Mouse (Mus musculus): ENCODE data around the gene Gstt4.
A peak's percentile ranks its signal among the peaks of the same experiment; 100 is the strongest.

The Gstt4 gene

DNA sequence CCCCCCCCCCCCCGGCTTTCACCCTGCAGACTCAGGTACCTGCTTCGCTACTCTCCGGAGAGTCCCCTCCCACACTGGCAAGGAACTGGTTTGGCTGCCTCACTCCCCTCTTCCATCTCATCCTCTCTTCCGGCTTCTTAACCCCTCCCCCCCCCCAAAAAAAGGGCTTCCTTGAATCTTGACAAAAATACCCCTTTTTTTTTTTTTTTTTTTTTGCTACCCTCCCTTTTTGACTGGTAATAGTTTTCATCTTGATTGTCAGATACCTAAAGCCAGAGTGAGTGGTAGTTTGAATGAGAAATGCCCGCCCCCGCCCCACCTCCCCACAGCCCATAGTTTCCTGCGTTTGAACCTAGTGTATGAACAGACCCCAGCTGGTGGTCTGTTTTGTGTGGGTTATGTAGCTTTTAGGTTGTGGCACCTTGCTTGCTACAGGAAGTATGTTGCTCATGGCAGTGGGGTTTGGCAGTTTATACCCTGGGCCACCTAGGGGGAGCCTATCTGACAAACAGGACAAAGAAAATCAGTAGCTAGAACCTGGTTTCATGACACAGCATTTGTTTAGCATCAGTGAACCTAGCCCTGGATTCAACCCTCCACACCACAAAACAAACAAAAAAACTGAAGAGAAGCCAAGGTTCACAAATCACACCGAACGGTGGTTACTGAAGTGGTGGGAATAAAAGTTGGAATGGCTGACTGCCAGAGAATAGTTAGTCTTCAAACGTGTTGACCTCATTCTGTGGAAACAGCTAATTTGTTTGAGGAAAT lies 13.6 kb upstream of the Gstt4 start:
- peak; percentile 83 for DNase-seq (ENCODE audit: low read depth)

DNA sequence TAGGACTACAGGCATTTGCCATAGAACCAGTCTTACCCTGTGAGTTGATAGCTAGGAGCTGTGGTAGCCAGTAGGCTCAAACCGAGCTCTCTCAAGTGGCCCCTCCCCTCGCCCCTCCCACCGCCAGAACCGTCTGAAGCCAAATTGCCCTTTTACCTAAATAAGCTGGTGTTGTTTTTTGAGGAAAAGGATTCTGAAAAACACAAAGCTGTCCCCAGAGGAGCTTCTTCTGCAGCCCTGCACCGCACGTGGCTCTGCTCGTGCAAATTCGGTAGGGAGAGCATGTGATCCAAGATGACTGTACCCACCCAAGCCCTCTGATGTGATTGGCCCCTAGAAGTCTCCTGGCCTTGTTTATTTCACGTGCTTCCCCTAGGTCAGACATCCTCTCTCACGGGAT lies 13.0 kb upstream of the Gstt4 start:
- DNase-seq (ENCODE audit: low read depth): peak; percentile 85

GRCm38 (mm10) chr10:75834721-75835120 lies 12.4 kb upstream of the Gstt4 start:
- no peak for DNase-seq (ENCODE audit: low read depth)

GRCm38 (mm10) chr10:75834250-75834649 lies 11.9 kb upstream of the Gstt4 start:
- peak; percentile 74 for DNase-seq (ENCODE audit: low read depth)

DNA sequence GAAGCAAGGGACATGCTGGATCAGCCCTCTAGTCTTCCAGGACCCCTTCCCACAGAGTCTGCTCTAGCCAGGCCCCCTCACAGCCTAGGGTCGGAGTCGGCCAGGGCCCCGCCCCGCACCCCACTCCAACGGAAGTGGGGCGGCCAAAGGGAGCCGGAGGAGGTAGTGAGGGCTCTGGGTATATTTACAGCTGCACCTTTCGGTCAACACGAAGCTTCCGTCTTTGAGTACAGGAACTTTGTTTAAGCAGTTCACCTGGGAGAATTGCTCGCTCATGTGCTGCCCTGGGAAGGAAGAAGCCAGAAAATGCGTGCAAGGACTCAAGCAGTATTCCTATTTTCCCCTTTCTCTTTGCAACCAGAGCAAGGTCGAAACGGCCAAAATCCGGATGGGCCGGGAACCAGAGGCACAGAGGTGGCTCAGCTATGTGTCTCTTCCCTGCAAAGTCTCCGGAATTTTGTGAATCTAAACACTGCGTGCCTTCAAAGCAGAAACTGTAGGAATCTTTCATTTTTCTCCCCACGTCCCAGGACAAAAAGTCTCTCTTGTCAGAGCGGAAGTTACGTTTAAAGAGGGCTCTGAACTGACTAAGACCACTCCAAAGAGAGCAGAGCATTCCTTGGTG lies 11.2 kb upstream of the Gstt4 start:
- no peak for DNase-seq (ENCODE audit: low read depth)

DNA sequence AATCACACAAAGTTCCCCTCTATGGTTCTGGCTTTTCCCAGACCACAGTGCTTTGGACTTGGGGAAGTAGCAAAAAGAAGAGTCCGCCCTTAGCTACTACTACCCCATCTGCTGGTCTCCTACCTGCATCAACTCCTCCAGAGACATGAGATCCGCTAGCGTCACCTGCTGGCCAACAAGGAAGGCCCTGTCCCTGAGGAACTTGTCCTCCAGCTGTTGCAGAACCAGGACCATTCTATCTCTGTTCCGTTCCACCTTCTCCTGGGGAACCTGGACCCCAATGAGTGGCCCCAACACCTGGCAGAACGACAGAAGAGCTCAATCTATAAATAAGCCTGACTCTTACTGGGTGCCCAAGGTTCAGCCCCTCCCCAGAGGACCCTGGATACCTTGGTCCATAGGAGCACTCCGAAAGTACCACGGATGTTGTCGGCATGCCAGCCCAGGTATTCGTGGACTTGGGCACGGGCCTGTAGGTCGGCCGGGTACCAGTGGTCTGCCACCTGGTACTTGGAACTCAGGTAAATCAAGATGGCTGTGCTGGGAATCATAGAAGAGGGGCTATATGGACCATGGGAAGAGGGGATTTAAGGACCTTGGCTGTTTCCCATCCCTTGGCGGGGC lies 10.0 kb upstream of the Gstt4 start:
- DNase-seq (ENCODE audit: low read depth): peak; percentile 83

DNA sequence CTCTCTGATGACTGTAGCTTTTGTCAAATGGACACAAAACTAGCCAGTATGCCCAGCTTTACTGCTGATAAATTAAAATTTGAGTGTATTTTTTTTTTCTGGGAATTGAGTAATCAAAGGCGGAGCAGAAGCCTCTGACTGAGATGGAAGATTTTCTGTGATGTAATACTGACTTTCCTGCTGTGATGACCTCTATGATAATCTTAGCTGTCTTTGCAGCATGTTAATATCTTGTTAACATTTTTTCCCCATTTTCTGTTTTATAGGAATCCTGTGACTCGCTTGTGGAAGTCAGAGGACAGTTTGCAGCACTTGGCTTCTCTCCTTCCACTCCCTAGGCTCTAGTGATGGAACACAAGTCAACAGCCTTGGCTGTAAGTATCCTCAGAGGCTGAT lies 7.9 kb upstream of the Gstt4 start:
- DNase-seq (ENCODE audit: low read depth): no peak

- DNase-seq (ENCODE audit: low read depth): no peak
These were observed 7.4 kb upstream of the Gstt4 start for GRCm38 (mm10) chr10:75829529-75830274.

GRCm38 (mm10) chr10:75828500-75828931 lies 6.2 kb upstream of the Gstt4 start:
- DNase-seq (ENCODE audit: low read depth): no peak

GRCm38 (mm10) chr10:75827668-75828360 lies 5.5 kb upstream of the Gstt4 start:
- DNase-seq (ENCODE audit: low read depth): no peak

DNA sequence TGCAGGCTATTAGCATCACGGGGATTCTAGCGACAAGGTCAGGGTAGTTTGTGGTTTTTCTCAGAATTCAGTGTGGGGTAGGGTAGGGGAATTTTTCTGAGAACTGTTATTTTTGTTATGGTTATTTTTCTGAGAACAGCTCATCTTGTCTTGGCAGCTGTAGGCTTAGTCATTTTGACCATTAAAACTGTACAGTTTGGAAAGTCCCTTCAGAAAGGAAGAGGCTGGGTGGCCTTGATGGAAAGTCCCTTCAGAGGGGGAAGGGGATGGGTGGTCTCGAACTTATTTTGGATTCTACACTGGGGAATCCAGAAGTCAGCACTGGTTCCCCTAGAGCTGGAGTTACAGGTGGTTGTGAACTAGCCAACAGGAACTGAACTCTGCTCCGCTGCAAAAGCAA lies 2.2 kb upstream of the Gstt4 start:
- no peak for DNase-seq (ENCODE audit: low read depth)

GRCm38 (mm10) chr10:75823782-75824181 lies 1.4 kb upstream of the Gstt4 start:
- no peak for DNase-seq (ENCODE audit: low read depth)

GRCm38 (mm10) chr10:75819882-75820281 lies 2.5 kb downstream of the Gstt4 start:
- no peak for DNase-seq (ENCODE audit: low read depth)

GRCm38 (mm10) chr10:75818641-75819040 lies 3.7 kb downstream of the Gstt4 start:
- no peak for DNase-seq (ENCODE audit: low read depth)

- no peak for DNase-seq (ENCODE audit: low read depth)
These were observed 18.1 kb downstream of the Gstt4 start for GRCm38 (mm10) chr10:75804217-75804616.

DNA sequence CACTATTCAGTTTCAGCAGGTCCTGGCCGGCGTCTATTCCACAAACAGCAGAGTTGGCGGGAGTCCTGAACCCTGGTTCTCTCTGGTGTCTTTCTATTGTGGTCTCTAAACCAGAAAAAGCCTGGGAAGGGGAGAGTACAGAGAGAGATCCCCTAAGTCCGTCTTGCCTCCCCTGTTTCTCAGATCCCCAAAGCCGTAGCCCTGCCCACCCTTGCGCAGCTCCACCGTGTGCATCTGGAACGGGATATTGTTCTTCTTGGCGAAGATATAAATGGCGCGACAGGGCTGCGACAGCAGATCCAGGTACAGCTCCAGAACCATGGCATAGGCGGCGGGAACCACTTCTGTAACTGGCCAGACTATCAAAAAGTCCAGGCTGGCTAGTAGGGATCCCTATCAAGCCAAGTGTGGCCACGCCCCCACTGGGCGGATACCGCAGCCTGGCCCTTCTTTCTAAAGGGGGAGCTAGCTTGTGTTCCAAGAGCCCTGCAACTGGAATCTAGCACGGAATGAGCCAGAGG lies 24.1 kb downstream of the Gstt4 start, which contains the start of gene Gstt1:
Gene Gstt1 (minus strand): TSS at position 409 of the 521 bp plus-strand sequence.
- no peak for DNase-seq (ENCODE audit: low read depth)

DNA sequence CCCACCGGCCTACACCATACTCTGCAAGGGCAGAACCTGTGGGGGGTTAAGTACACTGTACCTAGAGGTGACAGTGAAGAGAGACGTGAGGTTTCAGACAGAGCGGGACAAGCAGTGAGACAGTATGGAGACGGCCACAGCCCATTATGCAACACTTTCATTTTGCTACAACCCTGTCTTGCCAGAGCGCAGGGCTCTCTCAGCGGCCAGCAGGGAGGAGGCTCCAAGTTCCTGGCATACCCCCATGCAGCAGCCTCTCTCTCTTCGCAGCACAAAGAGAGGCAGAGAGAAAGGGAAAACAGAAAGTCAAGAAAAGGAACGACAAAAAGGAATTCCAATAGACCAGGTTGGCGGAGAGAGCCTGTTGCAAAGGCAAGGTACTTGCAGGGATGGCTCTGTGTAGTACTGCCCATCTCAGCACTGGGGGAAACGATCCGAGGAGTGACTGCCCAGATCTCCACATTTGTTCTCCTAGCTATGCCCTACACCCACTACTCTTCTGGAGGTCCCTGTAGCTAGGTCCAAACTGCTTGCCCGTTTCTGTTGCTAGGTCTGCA lies 24.6 kb downstream of the Gstt4 start:
- peak; percentile 51 for DNase-seq (ENCODE audit: low read depth)

GRCm38 (mm10) chr10:75796731-75797516 lies 25.4 kb downstream of the Gstt4 start:
- DNase-seq (ENCODE audit: low read depth): no peak

DNA sequence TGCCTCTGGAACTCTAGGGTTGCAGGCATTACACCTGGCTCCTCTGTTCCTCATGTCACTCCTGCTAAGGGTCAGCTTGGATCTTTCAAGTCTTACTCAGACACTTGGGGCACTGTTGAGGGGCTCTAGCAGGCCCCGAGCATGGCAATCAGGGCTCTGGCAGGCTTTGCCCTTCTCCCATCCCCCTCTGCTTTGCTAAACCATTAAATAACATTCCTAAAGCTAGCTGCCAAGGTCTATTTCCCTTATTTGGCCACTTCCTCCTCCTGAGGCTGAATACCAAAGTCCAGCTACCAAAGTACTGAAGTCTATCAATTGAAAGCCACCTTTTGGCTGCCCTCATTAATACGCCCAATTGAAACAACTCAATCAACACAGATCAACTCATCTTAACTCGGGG lies 27.5 kb downstream of the Gstt4 start:
- DNase-seq (ENCODE audit: low read depth): no peak

DNA sequence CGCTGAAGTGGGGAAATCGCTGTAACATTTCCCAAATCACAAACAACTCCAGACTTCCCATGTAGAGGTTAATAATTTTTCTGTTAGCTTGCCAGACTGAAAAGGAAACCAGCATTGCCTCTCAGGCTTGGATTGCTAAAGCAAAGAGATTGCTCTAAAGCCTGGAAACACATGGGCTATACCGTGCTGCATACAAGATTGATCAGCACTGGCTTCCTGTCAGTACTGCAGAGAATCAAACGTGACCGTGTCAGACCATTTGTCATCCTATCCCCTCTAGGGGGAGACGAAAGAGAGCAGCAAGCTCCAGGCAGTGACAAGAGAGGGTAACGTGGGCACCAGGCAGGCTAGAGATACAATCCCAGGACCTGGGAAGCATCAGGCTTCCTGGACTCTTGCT lies 31.6 kb downstream of the Gstt4 start:
- DNase-seq (ENCODE audit: low read depth): peak; percentile 52

All from naive thymus-derived CD4-positive, alpha-beta T cell, adult 2 months (primary cell).